Mouse (Mus musculus): Measurements from ENCODE around the gene Itgb5.

Itgb5 gene

DNA sequence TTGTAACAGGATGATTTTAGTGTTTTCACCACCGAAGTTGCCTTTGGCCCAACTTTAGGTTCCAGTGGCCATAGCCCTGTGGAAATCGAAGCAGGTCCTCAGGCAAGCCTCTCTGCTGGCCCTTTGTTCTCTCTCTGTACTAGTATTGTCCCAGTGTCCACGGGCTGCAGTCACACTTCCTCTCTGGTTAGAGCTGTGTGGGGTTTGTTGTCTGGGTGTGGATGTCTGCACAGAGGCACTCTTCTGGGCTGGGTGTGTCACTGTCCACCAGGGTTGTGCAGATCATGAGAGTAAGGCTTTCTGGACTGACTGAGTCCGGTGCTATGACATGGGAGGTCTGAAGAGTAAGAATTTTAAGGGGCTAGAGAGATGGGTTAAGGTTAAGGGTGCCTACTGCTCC lies 85.5 kb downstream of the Itgb5 start:
- no peak for DNase-seq (ENCODE audit: low read depth)

DNA sequence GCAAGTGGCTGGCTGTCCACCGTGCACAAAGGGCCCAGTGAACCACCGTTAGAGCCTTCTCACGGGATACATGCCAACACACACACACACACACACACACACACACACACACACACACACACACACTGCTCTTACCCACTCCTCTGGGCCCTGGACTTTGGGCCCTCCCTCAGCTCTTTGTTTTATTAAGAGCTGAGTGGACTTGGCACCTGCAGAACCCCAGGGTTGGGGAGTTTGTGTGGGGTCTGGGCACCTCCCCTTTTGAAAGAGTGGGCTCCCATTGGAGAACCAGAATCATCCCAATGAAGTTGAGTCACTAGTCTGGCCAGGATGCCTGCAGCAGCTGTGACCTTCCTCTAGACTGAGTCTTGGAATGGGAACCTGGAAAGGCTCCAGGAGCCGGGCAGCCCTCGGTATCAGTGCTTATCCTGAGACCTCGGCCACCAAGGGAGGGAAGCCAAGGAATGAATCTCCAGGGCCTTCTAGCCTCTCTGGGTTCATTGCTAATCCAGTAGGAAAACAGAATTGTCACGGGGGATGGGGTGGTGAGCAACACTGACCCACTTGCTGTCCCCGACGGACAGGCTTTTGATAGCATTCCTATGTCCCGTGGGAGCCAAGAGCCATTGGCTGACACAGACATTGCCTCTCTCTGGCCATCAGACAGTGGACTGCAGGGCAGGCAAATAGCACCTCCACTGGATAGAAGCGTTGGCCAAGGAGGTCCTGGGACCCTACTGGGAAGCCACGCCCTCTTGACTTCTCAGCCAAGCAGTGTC lies 87.2 kb downstream of the Itgb5 start:
- peak; percentile 91 for DNase-seq (ENCODE audit: low read depth)

DNA sequence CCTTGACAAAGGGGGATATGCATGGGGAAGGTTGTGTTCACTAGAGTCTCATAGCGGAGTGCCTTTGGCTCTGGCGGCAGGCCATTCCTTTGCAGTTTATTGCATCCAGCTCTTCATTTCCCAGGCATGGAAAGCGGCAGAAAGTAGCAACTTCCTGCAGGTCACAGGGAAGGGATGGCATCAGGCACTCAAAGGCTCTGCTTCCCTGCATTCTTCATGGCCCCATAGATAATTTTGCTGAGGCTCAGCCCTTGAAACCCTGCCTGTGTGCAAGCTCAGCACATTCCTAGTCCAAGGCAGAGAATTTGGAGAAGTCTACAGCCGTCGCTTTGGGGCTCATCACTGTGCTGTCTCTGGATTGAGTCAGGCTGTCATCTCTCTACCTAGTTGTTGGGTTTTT lies 87.9 kb downstream of the Itgb5 start:
- no peak for DNase-seq (ENCODE audit: low read depth)

DNA sequence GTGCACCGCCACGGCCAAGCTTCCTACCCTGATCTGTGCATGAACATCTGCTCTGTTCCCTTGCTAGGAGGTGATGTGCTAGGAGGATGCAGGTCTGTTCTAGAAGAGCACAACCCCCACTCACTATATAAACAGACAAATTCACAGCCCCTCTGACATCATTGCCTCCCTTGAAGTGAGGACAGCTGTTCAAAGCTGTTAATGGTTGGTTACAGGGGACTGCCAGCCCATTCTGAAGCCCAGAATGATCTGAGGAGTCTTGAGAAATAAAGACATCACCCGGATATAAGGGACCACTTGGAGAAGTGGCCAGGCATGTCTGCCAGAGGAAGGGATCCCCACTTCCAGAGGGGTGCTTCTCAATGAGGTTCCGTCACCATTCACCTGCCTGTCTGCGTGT lies 88.5 kb downstream of the Itgb5 start:
- DNase-seq (ENCODE audit: low read depth): no peak

DNA sequence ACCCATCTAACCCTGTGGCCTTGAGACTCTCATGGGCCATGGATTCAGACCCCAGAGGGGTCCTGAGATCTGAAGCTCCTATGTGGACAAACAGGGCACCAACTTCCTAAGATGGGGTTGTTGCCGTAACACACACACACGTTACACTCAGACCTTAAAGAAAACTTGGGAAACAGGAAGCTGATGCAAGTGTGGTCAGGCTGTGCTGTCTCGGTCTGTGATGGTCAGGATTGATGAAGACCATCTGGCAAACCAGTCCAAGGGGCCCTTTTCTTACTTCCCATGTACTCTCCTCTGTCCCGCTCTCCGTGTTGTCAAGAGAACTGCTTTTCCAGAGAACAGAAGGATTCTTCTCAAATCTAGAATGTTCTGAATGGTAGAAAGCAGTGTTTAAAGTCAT lies 92.0 kb downstream of the Itgb5 start:
- no peak for DNase-seq (ENCODE audit: low read depth)

DNA sequence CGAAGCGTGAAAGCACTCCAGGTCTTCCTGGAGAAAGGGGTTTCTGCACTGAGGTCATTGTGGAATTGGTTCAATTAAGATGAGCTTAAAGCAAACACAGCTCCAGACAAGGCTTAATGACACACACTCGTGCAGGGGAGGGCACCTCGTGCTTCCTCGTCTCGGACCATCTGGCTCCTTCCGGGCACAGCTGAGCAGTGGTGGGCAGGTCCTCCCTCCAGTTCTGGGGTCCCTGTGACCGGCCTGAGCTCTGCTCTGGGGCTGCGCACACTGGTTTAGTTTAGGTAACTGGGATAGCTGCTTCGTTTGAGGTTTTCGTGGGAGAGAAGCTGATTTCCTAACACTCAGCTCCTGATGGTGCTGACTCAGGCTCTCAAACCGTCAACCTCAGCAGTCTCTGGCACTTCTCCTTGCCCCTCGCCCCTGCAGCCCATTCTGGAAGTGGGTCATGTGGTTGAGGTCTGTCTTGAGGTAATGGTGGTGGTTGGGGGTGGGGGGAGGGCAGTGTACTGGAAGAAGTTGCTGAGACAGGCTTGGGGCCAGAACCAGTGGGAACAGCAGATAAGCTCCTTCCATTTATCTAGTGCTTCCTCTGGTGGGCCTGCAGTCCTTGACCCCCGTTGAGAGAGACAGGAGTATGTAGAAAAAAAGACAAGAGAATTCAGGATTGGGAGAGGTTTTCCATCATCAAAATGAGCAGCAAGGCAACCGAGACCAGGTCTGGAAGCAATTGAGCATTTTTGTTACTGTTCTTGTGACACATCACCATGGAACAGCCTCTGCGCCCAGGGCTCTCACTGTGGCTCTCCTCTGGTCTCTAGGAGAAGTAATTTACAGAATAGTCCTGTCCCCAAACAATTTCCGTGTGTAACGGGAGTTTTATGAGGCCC lies 92.9 kb downstream of the Itgb5 start:
- peak; percentile 89 for DNase-seq (ENCODE audit: low read depth)

DNA sequence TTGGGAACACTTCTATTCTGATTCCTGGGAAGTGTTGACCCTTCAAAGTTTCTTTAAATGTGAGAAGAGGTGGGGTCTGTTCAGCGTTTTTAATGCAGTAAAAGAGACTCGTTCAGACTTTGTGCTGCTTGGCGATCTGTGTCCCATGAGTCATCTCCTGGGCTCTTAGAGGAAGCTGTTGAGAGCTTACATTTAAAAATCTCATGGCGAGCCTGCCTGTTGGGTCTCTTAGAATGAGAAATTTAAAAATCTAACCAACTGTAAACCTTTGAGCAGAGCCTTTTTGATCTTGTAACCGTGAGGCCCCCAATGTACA lies 93.5 kb downstream of the Itgb5 start:
- DNase-seq (ENCODE audit: low read depth): peak; percentile 65

DNA sequence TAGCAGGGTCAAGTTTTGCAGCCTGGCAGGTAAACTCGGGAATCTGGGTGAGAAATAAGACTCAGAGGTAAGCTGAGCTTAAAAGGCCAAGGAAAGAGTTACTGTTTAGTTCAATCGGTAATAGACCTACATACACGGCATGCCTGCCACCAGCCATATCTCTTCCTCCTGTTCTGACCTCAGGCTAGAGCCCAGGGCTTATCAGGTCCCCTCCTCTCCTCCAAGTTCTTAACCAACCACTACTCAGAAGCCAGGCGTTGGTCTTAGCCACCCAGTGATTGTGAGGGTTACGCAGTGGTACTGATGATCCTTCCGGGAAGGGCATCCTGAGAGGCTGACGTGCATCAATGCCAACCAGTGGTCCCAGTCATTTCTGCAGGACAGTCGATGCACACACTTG lies 94.3 kb downstream of the Itgb5 start:
- no peak for DNase-seq (ENCODE audit: low read depth)

DNA sequence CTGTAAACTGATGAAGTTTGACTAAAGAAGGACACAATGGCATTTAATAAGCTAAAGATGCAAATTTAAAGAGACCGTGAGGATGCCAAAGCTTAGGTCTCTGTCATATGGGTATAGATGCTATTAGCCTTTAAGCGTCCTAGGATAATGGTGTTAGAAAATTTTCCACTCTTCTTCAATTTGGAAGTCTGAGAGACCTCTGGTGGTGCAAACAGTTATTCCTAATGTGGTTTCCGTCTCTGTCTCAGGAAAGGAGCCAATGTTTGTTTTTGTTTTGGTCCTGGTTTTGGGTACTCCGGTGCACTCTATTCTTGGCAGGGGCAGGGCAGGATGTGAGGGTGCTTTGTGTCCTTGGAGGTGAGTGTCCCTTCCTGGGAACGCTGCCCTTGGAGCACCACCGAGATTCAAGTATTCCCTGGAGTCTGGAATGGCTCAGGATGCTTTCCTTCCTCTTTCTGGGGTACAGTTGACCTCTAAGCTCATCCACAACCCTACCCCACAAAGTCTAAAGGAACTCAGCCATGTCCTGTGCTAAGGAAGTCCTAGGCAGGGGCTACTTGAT lies 97.9 kb downstream of the Itgb5 start:
- no peak for DNase-seq (ENCODE audit: low read depth)

DNA sequence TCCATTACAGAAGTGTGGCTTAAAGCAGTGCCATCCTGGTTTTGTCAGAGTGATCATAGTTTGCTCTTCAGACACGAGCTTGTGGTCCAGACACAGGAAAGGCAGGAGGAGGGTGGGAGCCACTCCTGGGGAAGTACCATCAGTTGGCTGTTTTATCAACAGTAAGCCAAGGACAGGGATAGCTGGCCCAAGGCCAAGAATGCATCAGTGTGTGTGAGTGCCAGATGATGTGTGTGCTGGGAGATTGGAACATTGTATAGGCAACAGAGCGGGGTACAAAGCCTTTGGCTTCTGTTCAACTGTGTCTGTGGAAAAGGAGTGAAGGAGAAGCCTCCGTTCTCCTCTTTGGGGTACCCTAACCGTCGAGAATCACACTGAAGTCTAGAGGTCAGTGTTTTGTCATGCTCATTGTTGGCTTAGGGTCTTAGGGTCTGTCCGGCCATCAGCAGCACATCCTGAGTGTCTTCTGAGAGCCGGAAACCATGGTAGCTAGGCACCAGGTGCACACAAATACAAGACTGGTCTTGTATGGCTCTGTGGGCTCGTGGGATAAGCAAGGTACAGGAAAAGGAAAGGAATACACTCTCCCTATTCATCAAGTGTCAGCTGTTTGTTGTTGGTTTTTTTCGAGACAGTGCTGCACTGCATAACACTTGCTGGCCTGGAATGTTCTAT lies 99.5 kb downstream of the Itgb5 start:
- no peak for DNase-seq (ENCODE audit: low read depth)

DNA sequence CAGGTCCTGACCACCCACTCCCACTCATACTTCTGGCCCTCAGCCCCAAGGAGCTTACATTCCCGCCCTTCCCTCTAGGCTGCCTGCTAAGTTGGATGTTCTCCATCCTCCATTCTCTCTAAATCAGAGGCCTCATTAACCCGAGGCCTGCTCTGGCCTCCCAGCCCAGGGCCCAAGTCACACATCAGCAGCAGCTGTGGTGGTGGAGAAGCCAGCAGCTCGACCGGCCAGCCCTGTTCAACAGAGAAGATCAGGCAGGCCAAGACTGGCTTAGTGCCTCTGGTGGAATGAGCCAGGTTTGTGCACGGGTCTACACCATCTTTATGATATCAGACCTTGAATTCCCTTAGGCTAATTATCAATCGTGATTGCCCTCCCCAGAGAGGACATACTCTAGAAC lies 101.3 kb downstream of the Itgb5 start:
- DNase-seq (ENCODE audit: low read depth): no peak

DNA sequence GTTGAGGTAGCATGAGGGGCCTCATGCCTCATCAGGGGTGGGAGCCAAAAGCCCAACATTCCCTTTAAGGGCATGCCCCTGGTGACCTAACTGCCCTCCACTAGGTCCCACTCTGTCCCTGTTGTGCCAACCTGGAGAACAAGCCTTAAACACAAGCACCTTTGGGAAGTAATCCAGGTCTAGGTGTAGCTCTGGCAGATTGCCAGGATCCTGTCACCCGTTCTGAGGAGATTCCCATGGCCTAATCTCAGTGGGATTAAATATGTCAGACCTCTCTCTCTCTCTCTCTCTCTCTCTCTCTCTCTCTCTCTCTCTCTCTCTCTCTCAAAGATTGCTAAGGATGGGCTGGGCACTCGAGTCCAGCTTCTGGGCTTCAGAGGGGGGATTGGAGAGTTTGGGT lies 102.2 kb downstream of the Itgb5 start:
- no peak for DNase-seq (ENCODE audit: low read depth)

DNA sequence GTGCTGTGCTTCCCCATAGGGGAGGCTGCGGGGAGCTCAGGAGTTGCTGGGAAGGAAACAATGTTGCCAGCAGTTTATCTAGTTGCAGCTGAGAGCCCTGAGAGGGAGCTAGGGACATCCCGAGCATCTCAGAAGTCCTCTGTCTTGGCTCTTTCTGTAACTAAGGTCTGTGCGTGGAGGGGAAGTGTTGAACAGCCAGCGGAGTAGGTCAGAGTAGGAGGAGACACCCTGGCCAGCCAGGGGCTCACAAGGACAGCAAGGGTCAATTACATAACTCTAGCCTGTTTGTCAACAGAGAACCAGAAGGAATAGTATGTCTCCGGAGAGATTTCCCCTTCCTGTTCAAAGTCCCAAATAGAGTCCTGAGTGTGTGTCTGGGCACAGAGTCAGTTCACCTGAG lies 102.7 kb downstream of the Itgb5 start:
- DNase-seq (ENCODE audit: low read depth): no peak

DNA sequence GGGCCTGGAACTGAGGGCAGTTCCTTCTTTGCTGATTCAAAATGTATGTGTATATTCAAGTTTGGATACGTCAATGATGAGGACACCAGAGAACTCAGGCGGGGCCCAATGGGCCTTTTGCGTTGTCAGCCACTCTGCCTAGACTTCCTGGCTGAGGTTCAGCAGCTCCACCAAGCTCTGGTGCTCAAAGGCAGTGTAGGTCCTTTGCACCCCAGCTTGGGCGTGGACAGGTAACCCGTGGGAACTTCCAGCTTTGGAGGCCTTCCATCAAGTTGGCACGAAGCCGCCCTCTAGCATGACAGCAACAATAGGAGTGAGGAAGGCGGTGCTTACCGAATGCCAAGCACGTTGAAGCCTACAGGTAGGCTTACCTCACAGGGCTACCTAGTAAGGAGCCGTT lies 103.9 kb downstream of the Itgb5 start:
- DNase-seq (ENCODE audit: low read depth): no peak

DNA sequence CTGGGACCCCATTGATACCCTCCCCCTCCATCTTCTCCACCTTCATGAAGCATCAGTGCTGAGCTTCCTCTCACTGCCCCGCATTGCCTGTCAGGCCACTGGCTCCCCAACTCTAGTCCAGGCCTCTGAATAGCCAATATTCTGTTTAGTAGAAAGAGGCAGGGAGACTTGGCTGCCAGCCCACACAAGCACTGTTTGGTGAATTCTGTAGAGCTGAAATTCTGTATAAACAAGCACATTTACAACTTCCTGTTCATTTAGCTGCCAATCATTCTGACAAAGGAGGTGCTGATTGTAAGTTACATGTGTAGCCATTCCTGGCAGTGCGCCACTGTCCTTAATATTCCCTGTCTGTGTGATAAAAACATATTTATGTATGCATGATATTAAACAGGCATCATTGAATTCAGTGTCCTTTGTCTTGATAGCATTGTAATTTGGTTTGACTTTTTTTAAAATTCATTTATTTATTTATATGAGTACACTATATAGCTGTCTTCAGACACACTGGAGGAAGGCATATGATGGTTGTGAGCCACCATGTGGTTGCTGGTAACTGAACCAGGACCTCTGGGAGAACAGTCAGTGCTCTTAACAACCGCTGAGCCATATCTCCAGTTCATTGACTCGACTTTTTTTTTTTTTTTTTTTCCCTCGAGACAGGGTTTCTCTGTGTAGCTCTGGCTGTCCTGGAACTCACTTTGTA lies 105.4 kb downstream of the Itgb5 start:
- no peak for DNase-seq (ENCODE audit: low read depth)

DNA sequence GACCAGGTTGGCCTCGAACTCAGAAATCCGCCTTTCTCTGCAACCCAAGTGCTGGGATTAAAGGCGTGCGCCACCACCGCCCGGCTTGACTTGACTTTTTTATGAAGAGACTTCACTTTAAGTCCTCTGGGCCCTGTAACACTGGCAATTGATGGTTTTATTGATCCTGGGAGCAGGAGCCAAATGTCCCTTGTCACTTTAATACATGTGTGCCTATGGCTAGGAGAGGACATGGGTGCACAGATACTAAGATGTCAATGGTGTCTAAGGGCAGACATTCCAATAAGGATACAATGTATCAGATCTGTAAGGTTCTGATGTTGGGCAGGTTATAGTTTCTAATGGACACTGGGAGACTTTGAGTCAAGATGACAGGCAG lies 105.9 kb downstream of the Itgb5 start:
- DNase-seq (ENCODE audit: low read depth): no peak

DNA sequence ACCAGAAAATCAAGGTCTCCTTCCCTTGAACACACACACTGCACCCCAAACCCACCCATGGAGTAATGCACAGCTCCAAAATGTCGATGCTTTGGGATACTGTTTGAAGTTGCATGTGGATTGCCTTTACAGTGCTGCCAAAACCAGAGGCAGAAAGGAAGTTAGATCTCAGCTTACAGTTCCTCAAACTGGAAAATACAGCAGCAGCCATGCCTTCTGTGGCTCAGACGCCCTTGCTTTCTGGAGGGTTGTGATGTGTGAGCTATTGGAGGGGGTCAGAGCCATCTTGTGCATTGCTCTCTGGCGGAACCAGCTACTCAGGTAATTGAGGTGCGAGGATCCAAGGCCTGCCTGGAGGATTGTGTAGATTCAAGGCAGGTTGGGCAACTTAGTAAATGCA lies 107.4 kb downstream of the Itgb5 start:
- DNase-seq (ENCODE audit: low read depth): no peak

DNA sequence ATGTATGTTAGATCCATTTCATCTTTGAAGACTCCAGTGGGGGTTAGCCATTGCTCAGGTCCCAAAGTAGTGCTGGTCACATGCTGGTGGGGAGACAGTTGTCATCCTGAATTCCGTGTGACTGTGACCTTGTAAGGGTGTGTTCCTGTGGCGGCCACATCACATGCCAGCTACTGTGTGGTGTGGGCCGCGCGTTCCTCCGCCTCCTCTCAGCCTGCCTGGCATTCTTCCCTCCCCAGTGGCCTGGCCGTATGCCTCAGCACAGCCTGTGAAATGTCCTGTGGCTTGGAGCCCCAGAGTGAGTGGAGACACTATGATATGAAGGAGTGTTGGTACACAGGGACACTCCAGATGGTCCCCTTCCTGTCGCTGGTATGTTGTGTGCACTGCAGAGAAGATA lies 108.1 kb downstream of the Itgb5 start:
- no peak for DNase-seq (ENCODE audit: low read depth)

DNA sequence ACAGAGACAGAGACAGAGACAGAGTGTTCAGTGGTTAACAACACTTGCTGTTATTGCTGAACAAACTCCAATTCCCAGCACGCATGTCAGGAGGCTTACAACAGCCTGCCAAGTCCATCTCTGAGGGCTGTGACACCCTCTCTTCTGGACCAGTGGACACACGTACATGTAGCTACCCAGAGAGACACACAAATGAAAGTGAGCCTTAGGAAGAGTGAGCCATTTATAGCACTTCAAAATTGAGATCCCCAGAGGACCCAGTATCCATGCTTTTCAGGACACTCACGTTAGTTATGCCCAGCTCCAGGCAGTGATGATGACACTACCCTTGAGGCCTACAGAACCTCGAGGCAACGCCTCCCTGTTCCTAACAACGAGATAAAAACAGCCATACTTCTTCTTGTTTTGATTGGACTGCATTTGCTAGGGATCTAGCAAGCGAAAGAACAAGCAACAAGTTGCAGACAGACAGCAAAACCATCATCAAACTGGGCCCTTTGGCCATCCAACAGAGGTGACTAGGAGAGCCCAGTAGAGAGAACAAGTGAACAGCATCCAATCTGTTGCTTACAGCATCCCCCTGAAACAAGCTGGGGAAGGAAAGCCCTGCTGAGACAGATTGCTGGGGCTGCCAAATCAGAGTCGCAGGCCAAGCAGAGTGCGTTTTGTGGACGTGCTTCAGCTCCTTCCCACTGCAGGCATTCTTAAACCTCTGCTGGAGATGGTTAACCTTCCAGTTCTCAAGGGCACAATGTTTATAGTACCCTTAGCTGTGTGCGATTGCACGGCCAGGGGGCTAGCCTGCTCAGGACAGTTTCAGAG lies 109.1 kb downstream of the Itgb5 start:
- no peak for DNase-seq (ENCODE audit: low read depth)

DNA sequence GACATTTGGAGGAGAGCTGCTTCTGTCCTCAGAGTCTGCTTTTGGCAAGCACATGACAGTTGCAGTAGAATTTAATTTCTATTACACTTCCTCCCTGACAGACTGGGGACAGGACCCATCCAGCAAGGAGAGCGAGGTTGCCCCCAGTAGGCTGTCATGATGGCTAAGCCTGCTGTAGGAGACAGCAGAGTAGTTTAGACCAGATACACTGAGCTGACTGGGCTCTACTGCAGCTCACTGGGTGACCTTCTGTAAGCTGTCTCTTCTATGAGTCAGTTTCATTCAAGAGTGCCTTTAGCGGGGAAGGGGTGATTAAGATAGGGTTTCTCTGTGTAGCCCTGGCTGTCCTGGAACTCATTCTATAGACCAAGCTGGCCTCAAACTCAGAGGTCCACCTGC lies 109.7 kb downstream of the Itgb5 start:
- no peak for DNase-seq (ENCODE audit: low read depth)

DNA sequence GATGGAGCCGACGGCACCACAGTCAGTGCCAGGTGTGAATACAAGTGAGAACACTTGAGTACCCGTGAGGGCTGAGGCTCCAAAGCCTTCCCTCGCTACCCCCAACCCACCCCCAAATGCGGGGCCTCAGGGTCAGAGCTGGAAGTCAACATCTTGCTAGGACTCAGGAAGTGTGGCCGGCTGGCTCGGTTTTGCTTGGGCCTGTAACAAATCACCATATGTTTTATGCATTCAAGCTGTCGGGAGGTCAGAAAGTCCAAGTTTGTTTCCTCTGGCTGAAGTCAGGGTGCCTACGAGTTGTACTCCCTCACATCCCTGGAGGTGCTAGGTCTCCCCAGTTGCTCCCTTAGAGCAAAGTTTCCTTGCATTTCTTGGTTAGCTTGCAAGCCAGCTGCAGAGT lies 110.2 kb downstream of the Itgb5 start:
- DNase-seq (ENCODE audit: low read depth): no peak
